Mouse (Mus musculus): ENCODE measurements around the gene Tmem202.

Gene Tmem202

DNA sequence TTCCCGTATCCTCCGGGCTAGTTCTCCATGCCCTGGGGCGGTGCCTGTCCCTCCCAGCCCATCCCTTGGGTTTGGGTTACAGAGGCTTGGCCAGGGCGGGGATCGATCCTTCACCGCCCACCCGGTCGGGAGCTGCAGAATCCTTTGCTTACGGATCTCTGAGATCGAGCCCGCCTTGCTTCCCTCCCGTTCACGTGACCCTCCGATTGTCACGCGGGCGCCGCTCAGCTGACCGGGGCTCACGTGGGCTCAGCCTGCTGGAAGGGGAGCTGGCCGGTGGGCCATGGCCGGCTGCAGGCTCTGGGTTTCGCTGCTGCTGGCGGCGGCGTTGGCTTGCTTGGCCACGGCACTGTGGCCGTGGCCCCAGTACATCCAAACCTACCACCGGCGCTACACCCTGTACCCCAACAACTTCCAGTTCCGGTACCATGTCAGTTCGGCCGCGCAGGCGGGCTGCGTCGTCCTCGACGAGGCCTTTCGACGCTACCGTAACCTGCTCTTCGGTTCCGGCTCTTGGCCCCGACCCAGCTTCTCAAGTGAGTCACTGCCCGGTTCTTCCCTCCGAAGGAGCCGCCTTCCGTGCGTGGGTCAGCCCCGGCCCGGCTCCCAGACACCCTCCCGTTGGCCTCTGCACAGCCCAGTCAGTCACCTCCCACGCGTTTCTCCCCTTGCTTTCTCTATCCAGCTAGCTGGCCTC, at the start of gene Tmem202, which contains the start of gene Hexa:
TSS of gene Tmem202 (minus strand) at position 407 of the 697 bp plus-strand sequence.
TSS of gene Hexa (plus strand) at position 100 of the 697 bp plus-strand sequence.
- in situ Hi-C loops (cut with MboI; ENCODE audit: unreplicated experiment in 2 of 2) = no loop called here

DNA sequence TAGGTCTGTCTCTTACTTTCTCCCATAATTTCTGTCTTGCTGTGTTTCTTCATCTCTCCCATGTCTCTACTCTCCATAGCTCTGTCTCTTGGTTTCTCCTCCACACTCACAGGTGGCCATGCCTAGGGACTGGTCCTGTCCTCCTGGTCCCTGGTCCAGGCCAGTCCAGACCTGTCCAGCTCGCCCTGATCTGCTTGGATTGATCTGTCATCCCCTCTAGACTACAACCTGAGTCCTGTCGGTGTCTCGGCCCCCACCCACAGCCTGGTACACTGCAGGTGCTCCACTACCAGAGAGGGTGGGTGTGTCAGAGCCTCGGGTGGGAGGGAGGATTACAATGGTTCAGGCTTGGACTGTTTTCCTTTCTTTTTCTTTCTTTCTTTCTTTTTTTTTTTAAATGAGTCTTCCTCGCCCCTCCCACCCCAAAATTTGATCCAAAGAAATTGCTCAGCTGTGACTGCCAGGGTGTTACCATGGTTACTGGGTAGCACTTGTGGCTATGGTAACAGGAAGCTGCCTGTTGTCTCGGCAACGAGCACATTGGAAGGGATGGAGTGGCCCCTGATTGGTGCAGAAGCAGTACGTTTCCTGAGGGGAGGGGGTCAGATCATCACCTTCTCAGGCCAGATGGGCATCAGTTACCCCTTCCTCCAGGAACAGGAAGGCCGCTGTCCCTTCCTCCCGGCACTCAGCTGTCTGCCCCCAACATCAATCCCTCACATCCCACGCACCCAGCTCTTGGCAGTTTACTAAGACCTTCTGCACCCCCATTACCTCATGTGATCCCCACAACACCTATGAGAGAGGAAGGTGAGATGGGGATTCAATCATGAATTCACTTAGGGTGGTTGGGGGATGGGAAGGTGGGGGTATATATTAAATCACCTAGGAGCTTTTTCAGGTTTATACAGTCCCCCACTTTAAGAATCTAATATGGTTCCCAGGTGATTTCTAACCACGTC, 49.3 kb upstream of the Tmem202 start:
- in situ Hi-C loops (cut with MboI; ENCODE audit: unreplicated experiment in 2 of 2) = loop anchor here (10.0 to 25.0 kb wide), 5 partner anchors 373 to 1052 kb away; partner anchors contain the start of gene Nr2e3 (in 1 of the 2)

DNA sequence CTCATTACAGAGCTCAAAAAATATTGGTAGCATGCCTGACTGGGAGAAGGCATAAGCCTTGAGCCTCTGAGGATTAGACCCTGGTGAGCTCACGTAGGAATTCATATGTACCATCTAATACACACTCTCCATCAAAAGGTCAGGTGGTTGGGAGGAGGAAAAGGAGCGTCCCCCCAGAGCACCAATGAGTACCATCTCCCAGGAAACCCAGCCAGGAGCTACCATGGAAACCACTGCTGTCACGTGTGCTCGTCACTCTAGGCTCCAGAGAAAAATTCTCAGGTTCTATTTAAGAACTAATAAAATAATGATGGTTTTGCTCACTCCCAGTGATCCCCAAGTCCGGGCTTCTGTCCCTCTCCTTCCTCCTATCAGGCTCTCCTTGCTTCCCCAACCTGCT, 48.6 kb upstream of the Tmem202 start:
- in situ Hi-C loops (cut with MboI; ENCODE audit: unreplicated experiment in 2 of 2) = loop anchor here (10.0 to 25.0 kb wide), 5 partner anchors 374 to 1051 kb away; partner anchors contain the start of gene Nr2e3 (in 1 of the 2)

DNA sequence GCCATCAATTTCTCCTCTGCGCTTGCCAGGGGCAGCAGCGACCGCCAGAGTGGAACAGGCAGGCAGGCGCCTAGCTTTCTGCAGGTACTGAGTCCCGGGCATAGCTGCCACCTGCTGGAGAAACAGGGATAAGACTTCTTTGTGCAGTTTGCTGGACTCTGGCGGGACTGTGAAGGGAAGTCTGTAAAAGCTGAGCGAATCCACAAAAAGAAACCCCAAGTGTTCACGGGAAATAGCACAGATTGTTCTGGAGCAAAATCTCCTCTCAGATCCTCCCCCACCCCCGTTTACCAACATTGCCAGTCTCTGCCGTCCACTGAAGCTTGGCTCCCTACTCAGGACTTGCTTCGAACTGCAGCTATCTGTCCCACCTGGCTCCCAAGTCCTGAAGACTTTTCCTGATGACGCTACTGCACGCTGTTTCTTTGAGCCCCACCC, 45.2 kb upstream of the Tmem202 start:
- in situ Hi-C loops (cut with MboI; ENCODE audit: unreplicated experiment in 2 of 2) = loop anchor here (10.0 to 25.0 kb wide), 5 partner anchors 377 to 1048 kb away; partner anchors contain the start of gene Nr2e3 (in 1 of the 2)

DNA sequence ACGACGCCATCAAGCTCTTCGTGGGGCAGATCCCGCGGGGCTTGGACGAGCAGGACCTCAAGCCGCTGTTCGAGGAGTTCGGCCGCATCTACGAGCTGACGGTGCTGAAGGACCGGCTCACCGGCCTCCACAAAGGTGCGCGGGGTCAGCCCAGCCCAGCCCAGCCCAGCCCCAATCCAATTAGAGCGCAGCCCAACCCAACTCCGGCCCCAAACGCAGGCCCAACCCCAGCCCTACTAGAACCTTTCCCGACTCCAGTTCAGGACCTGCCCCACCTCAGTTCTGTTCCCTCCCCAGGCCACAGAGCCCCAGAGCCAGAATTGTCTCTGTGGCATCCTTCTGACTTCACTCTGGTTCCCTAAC, 38.8 kb upstream of the Tmem202 start:
- in situ Hi-C loops (cut with MboI; ENCODE audit: unreplicated experiment in 2 of 2) = loop anchor here in 1 of 2 experiments (25.0 kb wide), 2 partner anchors 384 to 1041 kb away; partner anchors contain the start of gene Nr2e3

DNA sequence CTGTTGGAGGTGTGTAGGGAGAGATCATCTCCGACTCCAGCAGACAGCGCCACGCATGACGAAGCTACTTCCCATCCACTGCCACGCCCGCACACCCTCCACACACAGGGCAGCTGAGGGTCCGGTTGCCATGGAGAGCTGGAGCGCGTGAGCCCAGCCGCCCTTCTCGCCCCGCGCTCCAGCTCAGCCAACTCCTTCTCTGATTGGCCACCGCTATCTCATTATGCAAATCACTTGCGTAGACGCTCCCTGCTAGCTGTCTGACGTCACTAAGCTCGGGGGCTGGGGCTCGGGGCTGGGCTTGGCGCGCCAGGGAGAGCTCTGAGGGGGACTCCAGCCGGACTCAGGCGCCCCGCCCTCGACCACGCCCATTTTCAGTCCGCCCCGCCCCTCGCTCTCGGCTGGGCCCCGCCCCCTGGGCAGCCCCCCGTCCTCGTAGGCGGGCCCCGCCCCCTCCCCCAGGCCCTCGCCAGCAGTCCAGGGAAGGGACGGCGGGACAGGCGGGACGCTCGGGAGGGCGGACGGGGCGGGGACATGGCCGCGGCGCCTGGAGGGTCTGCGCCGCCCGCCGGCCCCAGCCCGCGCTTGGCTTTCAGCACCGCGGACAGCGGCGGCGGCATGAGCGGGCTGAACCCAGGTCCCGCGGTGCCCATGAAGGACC, 38.3 kb upstream of the Tmem202 start, which contains the start of gene Celf6:
TSS of gene Celf6 (plus strand) at position 74 of the 661 bp plus-strand sequence.
- in situ Hi-C loops (cut with MboI; ENCODE audit: unreplicated experiment in 2 of 2) = loop anchor here in 1 of 2 experiments (25.0 kb wide), 2 partner anchors 384 to 1041 kb away; partner anchors contain the start of gene Nr2e3

DNA sequence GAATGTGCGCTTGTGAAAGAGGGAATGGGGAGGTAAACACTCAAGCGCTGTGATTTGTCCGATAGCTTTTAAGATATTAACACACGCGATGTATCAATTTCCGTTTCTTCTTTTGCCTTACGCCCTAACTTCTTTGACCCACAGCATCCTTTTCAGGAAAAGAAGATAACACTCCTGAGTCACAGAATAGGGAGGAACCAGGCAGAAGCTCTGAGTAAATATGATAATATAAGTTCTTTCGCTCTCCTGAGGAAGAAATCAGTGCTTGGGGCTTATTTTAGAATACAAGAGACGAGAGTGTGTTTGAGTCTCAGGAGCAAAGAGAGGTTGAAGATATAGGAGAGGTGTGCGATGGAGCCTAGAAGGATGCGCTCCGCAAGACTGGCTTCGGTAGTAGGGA, 37.8 kb upstream of the Tmem202 start:
- in situ Hi-C loops (cut with MboI; ENCODE audit: unreplicated experiment in 2 of 2) = loop anchor here in 1 of 2 experiments (25.0 kb wide), 2 partner anchors 385 to 1040 kb away; partner anchors contain the start of gene Nr2e3

DNA sequence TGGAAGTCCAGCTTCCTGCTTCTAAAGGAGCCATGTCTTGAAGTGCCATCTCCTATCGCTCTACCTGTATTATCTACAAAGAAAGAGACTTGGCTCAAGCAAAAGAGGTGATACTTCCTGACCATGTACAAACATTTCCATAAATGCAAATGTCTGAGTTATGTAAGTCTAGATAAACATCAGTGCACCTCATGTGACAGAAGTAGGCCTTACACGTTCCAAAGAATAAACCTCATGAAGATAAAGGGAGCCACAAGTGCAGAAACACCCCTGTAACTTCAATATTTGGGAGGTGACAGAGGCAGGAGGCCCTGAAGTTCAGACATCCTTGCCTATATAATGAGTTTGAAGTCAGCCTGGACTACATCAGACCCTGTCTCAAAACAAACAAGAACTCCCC, 32.2 kb upstream of the Tmem202 start:
- in situ Hi-C loops (cut with MboI; ENCODE audit: unreplicated experiment in 2 of 2) = loop anchor here in 1 of 2 experiments (25.0 kb wide), 1 partner anchor 390 kb away; the partner anchor contains the start of gene Nr2e3

DNA sequence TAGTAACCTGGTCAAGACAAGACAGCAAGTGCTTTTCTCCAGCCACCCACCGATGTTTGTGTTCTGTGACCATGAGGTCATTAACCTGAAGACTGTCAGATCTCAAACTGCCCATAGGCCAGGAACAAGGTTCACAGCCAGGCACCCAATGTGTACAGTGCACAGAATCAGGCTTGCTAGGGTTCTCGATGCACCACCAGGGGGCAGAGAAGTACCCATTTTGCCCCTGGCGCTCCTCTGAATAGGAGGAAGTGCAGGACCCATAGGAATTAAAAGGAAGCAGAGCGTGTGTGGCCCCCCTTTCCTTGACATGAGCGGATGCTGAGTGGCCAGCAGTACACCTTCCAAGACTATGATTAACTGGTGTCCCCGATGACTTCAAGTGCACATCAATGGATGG, 27.5 kb upstream of the Tmem202 start:
- in situ Hi-C loops (cut with MboI; ENCODE audit: unreplicated experiment in 2 of 2) = loop anchor here (5.0 to 25.0 kb wide), 3 partner anchors 105 to 395 kb away; partner anchors contain the start of gene Nr2e3 (in 1 of the 2)

DNA sequence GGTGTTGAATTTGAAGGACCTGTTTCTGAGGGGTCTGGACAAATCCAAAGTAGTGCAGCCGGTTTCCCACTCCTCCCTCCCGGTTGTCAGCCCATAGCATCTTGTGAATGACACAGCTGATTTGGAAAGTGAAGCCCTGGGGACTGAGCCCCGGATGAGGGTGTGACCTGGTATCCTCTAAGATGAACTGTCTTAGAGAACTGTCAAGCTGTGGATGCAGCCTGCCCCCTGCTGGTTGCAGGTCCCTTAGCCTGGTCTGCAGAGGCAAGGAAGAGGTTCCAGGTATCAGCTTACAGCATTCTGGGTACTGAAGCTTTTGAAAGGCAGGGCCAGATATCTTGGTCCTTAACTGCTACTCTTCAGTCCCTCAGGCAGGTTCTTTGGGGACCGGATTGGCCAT, 26.0 kb upstream of the Tmem202 start:
- in situ Hi-C loops (cut with MboI; ENCODE audit: unreplicated experiment in 2 of 2) = loop anchor here (5.0 to 25.0 kb wide), 3 partner anchors 107 to 397 kb away; partner anchors contain the start of gene Nr2e3 (in 1 of the 2)

DNA sequence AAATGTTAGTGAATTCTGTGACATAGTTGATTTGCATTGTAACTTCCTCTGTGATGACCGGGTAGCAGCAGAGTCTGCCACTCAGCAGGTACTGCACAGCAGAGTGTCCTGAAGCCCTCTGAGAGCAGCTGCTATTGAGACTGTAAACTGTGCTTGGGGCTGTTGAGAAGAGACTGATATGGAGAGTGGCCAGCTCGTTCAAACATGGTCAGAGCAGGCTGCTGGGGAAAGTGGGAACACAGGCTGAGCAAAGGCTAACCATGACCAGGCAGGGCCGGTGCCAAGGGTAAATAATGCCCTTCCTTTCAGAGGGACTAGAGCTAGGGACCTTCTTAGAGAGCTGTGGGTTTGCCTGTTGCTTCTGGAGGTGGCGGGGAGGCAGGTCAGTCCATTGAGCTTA, 14.1 kb upstream of the Tmem202 start:
- in situ Hi-C loops (cut with MboI; ENCODE audit: unreplicated experiment in 2 of 2) = loop anchor here in 1 of 2 experiments (25.0 kb wide), 1 partner anchor 409 kb away; the partner anchor contains the start of gene Nr2e3

DNA sequence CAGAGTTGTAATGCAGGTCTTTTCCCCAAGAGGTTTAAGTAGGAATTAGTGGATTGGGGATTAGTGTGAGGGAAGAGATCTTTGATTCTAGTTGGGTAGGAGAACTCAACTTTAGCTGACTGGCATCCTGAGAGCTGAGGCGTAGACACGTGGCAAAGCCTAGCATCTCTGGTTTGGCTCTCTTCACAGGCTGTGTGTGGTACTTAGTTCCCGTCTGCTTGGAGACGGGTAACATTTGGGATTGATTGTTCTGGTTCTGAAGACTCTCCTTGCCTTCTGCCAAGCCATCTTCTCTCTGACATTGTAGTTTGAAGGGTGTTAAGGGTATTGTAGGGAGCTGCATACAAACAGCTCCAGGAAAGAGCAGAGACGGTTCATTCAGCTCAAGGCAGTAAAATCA, 13.0 kb upstream of the Tmem202 start:
- in situ Hi-C loops (cut with MboI; ENCODE audit: unreplicated experiment in 2 of 2) = loop anchor here in 1 of 2 experiments (25.0 kb wide), 1 partner anchor 410 kb away; the partner anchor contains the start of gene Nr2e3

DNA sequence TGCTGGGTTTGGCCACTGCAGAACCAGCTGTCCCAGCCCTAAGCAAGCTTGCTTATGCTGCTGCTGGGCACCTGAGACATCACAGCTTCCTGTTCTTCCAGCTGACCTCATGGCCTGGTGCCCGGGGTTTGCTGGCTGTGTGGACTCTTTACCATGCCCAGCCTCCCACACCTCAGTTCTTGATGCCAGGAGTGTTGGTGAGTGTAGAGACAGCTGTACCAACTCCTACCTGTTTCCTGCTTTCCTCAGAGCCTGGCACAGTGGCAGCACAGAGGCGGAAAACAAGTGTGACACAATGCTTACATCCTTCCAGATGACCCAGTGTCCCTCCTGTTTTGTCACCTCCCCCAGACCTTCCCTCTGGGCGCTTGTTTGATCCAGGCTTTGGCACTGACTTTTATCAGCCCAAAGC, 12.0 kb upstream of the Tmem202 start:
- in situ Hi-C loops (cut with MboI; ENCODE audit: unreplicated experiment in 2 of 2) = loop anchor here in 1 of 2 experiments (25.0 kb wide), 1 partner anchor 411 kb away; the partner anchor contains the start of gene Nr2e3

DNA sequence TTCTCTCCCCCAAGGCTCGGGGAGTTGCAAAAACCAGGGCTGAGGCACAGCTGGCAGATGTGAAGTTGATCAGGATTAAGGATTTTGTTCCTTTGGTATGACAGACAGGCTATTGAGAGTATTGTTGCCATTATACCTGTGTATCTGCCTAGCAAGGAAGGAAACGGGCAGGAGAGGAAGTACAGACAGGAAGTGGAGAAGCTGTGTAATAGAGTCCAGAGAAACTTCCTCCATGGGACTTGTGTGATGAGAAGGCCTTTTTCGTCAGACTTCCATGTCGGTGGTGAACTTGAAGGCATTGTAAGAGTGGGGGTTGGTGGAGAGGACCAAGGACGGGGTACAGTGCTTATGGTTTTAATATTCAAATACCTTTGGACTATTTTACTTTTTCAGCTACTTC, 11.4 kb upstream of the Tmem202 start:
- in situ Hi-C loops (cut with MboI; ENCODE audit: unreplicated experiment in 2 of 2) = loop anchor here in 1 of 2 experiments (25.0 kb wide), 1 partner anchor 411 kb away; the partner anchor contains the start of gene Nr2e3

DNA sequence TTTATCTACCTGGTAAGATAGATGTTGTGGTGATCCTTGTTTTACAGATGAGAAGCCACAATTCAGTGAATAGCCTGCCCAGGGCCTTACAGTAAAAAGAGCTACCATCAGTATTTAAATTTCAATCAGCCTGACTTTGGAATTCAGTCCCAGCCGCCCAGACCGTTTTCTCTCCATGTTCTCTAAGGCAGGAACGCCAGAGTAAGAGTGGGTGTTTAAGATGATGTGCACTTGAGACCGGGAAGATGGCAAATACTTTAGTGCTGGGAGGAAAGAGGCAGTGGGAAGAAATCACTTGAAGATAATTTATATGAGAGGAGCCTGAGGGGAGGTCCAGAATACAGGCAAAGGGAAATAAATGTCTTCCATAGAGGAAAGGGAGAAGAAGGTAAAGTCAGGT, 10.4 kb upstream of the Tmem202 start:
- in situ Hi-C loops (cut with MboI; ENCODE audit: unreplicated experiment in 2 of 2) = loop anchor here in 1 of 2 experiments (25.0 kb wide), 1 partner anchor 412 kb away; the partner anchor contains the start of gene Nr2e3

DNA sequence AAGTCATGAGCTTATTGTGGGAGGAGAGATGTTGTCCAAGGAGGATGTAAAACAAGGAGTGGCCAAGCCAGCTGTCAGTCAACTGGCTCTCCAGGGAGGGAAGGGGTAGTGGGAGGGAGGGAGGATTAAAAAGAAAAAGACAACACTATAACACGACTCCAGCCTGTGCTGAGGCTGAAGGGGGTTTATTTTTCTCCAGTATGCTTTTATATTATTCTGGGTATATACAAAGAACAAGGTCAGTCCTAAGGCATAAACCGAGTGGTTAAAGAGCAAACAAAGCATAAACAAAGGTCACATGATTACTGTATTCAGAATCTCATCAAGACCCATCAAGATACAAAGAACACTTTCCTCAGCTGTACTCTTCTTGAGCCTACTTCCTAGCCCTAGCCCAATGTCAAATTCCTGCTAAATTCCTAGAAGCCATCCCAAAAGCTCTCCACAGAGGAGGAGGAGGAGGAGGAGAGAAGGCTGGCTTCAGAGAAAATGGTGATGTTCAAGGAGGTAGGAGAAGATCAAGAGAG, 9.4 kb upstream of the Tmem202 start:
- in situ Hi-C loops (cut with MboI; ENCODE audit: unreplicated experiment in 2 of 2) = no loop called here

DNA sequence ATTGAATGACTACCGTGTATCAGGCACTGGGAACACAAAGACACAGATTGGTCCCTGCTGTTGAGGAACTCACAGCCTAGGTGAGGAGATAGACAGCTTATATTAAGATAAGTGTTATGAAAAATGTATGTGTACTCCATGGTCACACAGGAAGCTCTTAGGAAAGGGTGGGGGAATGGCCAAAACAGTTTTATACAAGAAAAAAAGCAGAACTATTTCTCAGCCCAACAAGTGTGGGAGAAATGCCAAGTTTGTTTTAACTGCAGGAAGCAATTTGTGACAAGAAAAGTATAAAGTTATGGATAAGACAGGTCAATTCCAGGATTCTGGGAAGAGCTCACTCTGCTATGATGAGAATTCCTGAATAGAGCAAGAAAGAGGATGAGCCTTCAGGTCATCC, 8.2 kb upstream of the Tmem202 start:
- in situ Hi-C loops (cut with MboI; ENCODE audit: unreplicated experiment in 2 of 2) = no loop called here

DNA sequence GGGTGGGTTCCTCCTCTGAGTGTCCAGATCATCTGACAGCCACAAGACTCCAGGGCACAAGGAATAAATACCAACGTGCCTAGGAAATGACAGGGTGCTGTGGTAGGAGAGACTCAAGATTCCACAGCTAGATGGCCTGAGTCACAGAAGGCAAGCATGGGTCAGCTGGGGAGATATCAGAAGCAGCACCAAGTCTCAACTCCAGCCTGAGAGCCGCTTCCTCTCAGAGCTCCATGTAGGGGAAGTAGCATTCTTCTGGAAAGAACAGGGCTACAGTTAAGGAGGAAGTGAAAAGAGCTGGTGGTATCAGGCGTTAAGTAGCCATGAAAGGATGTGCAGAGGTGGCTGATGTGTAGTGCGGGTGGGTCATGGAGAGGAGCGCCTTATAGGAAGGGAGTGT, 5.1 kb upstream of the Tmem202 start:
- in situ Hi-C loops (cut with MboI; ENCODE audit: unreplicated experiment in 2 of 2) = no loop called here

DNA sequence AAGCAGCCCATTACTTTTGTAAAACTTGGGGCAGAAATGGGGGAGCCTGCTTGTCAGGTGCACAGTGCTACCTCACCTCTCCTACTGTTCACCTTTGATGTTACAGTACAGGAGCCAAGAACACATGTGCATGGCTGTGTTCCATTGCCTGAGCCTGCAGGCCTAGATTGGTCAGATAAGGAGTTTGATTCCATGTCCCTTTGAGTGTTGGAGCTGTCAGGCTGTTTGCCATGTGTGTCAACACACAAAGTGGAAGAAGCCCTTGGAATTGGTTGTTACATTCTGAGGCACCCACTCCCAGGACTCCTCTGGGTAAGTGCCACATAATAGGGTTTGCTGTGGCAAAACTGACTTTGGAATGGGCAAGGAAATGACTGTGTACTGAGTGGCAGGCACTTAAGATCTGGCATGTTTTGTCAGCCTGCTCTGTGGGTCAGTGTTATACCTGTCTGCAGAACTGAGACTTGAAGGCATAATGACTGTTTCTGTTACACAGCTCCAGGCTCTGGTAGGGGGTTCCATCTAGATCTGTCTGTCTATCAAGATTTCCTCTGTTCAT, 3.2 kb upstream of the Tmem202 start:
- in situ Hi-C loops (cut with MboI; ENCODE audit: unreplicated experiment in 2 of 2) = no loop called here
